Mouse (Mus musculus) gastrocnemius, postnatal 4 days (tissue): ENCODE results near the gene Fyb. TPM values are rescaled to one million over a fixed set of nuclear protein-coding genes. Genes with fewer than 3 reads are reported as not detected.
A peak's percentile ranks its signal among the peaks of the same experiment; 100 is the strongest.
"Not testable (repeated sequence)": the region's sequence is repeated elsewhere in the genome, so short reads cannot be mapped to it uniquely, and the experiment has no call there.

Experiments
- DNase-seq, 2 experiments: peaks; one replicate each; pipeline ENCODE4 v3.0.0; 2021 to 2022; ENCODE audit warnings: low spot score in 2 of 2, mixed read lengths in 2 of 2
- total RNA-seq, 2 experiments: library from RNA; stranded (reverse); gene quantifications; 2 replicates each; pipeline ENCODE4 v1.2.3; 2021

Fyb gene
- total RNA-seq, 2 experiments from 2014 or later, result 3.9 to 9.7 TPM

- DNase-seq, result no peak
Observed at GRCm38 (mm10) chr15:6560696-6561095, 38.0 kb downstream of the Fyb start.

- no peak for DNase-seq
Observed at GRCm38 (mm10) chr15:6562161-6562560, 39.5 kb downstream of the Fyb start.

DNA sequence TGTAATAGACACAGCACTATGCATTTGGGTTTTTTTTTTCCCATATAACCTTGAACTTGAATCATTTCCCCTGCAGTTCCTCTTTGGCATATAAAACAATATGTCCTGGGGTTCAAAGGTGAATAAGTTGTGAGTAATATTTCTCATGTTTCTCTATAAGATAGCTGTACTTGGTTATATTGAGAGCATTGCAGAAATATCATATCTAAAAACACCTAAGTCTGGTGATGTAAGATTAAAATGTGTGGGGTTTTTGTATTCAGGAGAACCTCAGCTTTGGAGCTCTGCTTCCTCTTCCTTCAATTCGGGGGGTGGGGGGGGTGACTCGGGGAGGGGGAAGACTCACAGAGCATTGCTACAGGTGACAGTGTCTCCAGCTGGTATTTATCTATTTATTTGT, 40.0 kb downstream of the Fyb start:
- no peak for DNase-seq

DNA sequence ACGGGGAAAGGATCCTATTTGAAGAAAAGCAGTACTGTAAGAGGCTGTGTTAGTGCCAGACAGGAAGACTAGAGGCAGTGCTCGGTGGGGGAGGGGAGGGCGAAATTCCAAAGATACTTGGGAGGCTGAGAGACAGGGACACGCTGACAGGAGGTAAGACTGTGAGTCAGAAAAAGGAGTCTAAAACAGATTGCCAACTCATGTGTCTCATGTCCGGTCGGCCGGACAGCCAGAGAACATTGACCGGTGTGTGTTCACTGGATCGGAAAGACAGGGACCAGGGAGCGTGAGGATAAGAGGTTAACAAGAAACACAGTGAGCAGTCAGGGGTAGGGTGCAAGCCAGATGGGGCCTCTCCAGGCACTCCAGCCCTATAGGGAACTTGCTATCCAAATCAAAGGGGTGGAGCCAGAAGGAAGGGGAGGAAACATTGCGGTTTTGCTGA, 42.3 kb downstream of the Fyb start:
- peak; percentile 37 to 46 for DNase-seq

GRCm38 (mm10) chr15:6565873-6566272, 43.2 kb downstream of the Fyb start:
- no peak for DNase-seq

GRCm38 (mm10) chr15:6567993-6568392, 45.3 kb downstream of the Fyb start:
- DNase-seq, result no peak

DNA sequence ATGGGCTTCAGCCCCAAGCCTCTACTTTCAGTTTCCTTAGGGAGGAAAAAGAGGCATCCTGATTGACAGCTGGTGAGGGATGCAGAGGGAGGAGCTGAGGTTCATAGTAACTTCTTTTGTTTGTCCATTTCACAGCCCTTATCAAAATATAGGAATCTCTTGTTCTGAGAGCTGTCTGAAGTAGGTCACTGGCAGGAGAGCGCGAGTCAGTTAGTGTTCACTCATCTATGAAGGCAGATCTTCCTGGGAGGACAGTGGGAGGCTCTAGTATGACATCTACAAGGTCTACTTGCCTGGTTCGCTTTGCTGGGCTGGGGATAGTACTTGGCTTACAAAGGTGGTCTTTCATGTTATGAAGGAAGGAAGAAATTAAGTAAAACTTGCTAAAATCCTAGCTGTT, 46.0 kb downstream of the Fyb start:
- DNase-seq, result no peak

GRCm38 (mm10) chr15:6569074-6569473, 46.4 kb downstream of the Fyb start:
- no peak for DNase-seq

- DNase-seq, result no peak
Observed at GRCm38 (mm10) chr15:6570164-6570861, 47.7 kb downstream of the Fyb start.

DNA sequence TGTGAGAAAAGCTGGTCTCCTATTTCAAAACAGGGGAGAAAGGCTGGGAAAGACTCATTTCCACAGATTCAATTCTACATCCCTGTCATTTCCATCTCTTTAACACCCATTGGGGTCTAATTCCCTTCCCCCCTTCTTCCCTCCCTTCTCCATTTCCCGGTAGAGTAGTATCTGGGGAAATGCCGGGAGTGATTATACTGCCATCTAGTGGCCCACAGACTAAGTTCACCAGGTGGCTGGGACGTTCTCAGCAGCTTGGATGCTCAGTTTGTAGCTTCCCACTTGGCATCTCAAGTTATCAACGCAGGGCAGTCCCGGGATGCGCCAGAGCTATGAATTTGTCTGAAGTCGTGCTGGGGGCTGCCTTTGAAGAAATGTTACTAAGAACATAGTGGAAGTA, 48.2 kb downstream of the Fyb start:
- DNase-seq, result peak; percentile 33 to 44

DNA sequence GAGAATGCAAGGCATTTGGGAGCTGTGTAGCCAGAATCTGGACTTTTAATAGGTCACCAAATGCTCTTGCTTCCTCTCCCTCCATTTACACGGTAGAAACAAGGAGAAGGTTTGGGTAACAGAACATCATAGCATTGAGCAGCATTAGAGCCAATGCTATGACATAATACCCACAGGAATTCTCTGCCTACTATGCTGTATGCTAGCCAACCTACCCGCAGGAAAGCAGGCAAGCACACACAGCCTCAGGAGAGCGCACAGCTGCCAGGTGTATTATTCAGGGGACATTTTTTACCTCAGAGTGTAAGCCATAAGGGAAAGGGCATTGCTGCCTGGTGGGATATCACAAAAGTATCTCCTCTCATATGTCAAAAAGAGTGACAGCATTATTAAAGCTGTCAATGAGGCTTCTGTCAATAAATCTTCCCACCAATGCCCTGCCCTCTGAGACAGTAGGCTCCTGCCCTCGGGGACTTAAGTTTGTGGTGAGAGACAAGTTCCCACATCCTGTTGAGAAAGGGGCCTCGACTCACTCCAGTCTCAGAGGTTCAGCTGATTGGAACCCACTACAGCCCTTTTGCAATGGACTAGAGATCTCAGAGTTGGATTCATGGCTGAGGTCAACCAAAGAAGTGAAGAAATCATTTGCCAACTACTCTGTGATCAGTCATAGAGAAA, 51.8 kb downstream of the Fyb start:
- DNase-seq, result no peak

DNA sequence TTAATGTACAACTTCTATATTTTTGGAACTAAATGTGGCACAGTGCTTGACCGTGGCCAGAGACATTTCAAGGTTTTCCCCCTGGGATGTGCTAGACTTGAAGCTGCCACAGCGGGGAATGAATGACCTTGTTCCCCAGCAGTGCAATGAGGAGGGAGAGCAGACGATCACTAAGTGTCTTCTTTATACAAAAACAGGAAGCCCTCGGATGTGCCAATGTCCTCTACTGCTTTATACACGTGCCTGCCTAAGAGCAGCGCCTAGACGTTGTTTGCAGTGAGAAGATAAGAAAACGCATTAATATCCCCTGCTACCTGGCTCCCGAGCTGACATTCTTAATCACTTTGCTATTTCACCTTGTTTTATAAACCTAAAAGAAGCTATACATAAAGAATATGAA, 55.3 kb downstream of the Fyb start:
- no peak for DNase-seq

DNA sequence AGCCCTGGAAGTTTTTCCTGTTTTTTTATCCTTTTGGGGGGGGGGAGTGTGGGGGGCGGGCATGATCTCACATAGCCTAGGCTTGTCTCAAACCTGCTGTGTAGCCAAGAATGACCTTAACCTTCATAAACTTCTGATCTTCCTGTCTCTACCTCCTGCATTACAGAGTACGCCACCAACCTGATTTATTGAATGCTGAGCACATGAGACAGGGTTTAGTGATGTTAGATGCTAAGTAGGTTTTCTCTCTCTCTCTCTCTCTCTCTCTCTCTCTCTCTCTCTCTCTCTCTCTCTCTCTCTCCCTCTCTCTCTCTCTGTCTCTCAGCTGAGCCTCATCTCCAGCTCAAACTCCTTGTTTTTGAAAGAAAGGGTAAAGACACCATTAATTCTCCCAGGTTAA, 56.0 kb downstream of the Fyb start:
- DNase-seq, result no peak

DNA sequence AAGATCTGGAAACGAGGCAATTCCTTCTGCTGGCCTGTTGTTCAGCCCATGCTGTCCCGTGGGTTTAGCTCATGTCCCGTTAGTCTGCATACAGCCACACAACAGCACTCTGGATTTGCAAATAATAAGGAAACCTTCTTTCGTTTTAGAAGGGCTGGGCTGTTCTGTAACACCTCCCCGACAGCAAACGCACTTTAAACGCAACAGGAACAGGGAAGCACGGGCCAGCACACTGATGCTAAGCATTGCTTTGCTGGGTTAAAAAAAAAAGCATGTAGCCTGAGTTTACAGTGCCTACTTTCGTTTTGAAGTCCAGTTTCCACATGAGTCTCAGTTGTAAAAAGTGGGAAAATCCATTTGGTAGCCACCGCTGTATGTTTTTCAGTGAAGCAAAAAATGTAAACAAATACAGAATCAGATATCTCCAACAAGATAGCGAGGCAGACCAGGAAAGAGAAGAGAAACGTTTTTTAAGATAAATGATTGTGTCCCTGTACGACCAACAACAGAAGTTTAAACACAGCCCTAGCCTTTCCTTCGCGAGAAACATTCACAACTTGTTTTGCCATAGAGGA, 56.6 kb downstream of the Fyb start:
- no peak for DNase-seq

- DNase-seq, result no peak
Observed at GRCm38 (mm10) chr15:6579769-6580261, 57.2 kb downstream of the Fyb start.

GRCm38 (mm10) chr15:6584645-6585044, 62.0 kb downstream of the Fyb start:
- no peak for DNase-seq

GRCm38 (mm10) chr15:6586351-6586750, 63.7 kb downstream of the Fyb start:
- DNase-seq, result not testable (repeated sequence)

DNA sequence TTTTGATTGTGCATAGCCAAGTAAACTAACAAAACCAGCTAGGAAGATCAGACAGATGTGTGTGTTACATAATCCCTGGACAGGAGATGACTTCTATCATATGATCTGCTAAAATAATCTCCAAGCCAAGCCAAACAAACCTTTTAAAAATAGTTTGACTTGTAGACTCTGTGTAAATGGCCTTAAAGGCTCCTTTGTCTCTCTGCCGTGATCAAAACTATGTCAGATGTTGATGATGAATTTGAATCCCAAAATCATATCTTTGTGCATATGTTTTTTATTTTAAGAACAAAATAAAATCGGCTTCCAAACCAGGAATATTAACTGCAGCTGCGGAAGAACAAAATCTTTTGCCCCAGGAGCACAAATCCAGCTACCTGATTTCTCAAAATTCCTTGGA, 64.9 kb downstream of the Fyb start:
- no peak for DNase-seq

DNA sequence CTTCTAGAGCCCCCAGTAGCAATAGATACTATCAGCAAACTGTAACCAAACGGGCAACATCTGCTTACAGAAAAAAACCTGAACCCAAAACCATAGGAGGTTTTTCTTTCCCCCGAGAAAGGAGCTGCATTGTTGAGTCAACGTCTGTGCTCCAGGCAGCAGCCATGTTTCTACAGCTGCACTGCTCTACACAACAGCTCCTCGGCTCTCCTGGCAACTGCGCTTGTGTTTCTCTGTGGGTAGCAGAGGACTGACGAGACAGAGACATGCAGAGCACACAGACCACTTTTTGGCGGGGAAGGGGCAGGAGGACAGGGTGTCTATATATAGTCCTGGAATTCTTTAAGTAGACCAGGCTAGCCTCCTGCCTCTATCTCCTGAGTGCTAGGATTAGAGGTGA, 65.5 kb downstream of the Fyb start:
- no peak for DNase-seq

DNA sequence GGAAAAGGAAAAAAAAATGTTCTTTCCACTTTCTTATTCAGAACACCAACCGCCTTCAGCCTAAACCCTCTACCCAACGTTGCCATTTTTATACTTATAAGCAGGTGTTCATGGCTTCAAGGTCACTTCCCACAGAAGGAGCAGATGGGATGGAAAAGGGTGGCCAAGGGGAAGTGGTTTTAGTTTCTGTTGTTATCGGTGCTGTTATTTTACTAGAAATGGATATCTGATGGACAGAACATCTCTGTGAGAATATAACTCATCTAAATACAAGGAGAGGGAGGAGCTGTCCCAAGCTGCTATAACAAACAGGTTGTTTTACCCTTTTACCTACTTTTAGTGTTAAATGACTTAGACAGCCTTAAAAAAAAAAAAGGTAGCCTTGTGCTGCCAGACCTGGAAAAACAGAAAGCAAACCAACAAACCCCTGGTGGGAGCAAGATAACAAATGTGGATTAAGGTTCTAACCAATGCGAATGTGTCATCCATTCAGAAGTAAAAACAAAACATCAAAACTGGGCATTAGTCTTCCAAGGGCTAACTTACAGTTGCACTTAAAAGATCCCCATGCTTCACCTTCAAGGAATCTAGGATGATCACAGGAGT, 68.3 kb downstream of the Fyb start:
- no peak for DNase-seq

- DNase-seq, result no peak
Observed at GRCm38 (mm10) chr15:6591527-6591926, 68.9 kb downstream of the Fyb start.
